Mouse (Mus musculus) midbrain, embryonic 14.5 days (tissue): ENCODE results near the gene Mettl7a2. TPM values are rescaled to one million over a fixed set of nuclear protein-coding genes. Genes with fewer than 3 reads are reported as not detected.
"Not testable (repeated sequence)": the region's sequence is repeated elsewhere in the genome, so short reads cannot be mapped to it uniquely, and the experiment has no call there.

Source experiments
- ATAC-seq: fragments of 200-750 bp; cut with Nextera tagmentation; 2 replicates; pipeline ENCODE4 v1.8.0; 2017; ENCODE audit warnings: moderate number of reproducible peaks, moderate library complexity; ENCODE audit not compliant: low FRiP score, low TSS enrichment
- DNase-seq: peaks from one replicate; pipeline ENCODE4 v3.0.0-alpha.2; 2015
- H3K27ac ChIP-seq: fragments of 300-500 bp; sonication (generic); replicated peaks from 2 replicates; pipeline ENCODE4 v1.5.1; 2014; ENCODE audit warnings: mild to moderate bottlenecking, low read depth, low read length, moderate library complexity
- H3K27me3 ChIP-seq: fragments of 300-500 bp; sonication (generic); 2 replicates; pipeline ENCODE4 v1.6.1; 2014; ENCODE audit warnings: low read length, control low read depth, mixed read lengths; ENCODE audit not compliant: control insufficient read depth, insufficient read depth
- H3K36me3 ChIP-seq: fragments of 300-500 bp; sonication (generic); 2 replicates; pipeline ENCODE4 v1.6.1; 2014; ENCODE audit warnings: low read length, control low read depth; ENCODE audit not compliant: control insufficient read depth, insufficient read depth
- H3K4me1 ChIP-seq: fragments of 300-500 bp; sonication (generic); 2 replicates; pipeline ENCODE4 v1.6.1; 2014; ENCODE audit warnings: mild to moderate bottlenecking, antibody characterized with exemption, low read length, control low read depth; ENCODE audit not compliant: control insufficient read depth, insufficient read depth
- H3K4me2 ChIP-seq: fragments of 300-500 bp; sonication (generic); 2 replicates; pipeline ENCODE4 v1.6.1; 2014; ENCODE audit warnings: mild to moderate bottlenecking, low read length, moderate library complexity
- H3K4me3 ChIP-seq: fragments of 300-500 bp; sonication (generic); replicated peaks from 2 replicates; pipeline ENCODE4 v1.5.1; 2014; ENCODE audit warnings: low read depth, low read length
- H3K9ac ChIP-seq: fragments of 300-500 bp; sonication (generic); replicated peaks from 2 replicates; pipeline ENCODE4 v1.6.1; 2014; ENCODE audit warnings: mild to moderate bottlenecking, low read length, moderate library complexity
- H3K9me3 ChIP-seq: fragments of 300-500 bp; sonication (generic); 2 replicates; pipeline ENCODE4 v1.6.1; 2016; ENCODE audit warnings: low read length, control low read depth, mixed read lengths; ENCODE audit not compliant: control insufficient read depth
- WGBS: fragments of 180-500 bp; shearing (Covaris S2); extraction: QIAGEN DNeasy Blood & Tissue Kit; methylation state at CpG from one replicate; pipeline ENCODE4 v1.1.7; 2014; 5-methylcytosine and 5-hydroxymethylcytosine counted together
- polyA plus RNA-seq: library from polyadenylated mRNA; unstranded; fragments of >200 nt; fragmentation: Nextera tagmentation; extraction: Ambion mirVana; gene quantifications from 2 replicates; pipeline ENCODE4 v1.2.1, GENCODE M21; 2014

Mettl7a2 gene
- polyA plus RNA-seq, 1 experiment from 2014 or later = not detected

DNA sequence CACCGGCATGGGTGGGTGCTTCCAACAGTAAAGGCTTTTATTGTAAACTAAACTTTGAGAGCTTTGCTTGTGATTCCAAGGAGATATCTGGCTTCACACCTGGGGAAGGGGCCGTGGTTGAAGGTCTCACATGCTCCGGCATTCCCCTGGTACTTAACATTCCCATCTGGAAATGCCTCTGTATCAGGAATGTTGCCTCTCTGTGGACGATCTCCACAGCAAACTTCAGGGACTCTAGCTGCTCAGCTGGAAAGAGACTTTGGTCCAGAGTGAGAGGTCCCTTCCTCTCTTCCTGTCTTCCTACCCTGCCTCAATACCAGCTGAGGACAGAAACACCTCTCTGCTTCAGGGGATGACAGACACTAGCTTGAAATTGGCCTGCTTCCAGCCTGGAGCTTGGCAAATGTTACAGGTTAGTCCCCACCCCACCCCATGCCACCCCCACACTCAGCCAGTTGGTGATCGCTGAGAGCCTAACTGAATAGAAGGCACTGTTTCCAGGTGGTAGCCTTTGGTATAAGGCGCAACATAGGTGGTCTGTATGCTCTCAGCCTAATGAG, 1.4 kb upstream of the Mettl7a2 start:
- 85% methylated on average over 6 of the region's 6 CpGs for WGBS
- Histone ChIP-seq H3K27me3 (no peaks in the 10 kb centered on the region), H3K36me3 (no peaks in the 10 kb centered on the region), H3K27ac (no peak overlapping the region), H3K9me3 (no peaks in the 10 kb centered on the region), H3K9ac (no peak overlapping the region), H3K4me3 (no peak overlapping the region), H3K4me2 (no peak overlapping the region), H3K4me1 (no peaks in the 10 kb centered on the region)
- DNase-seq (no peak), ATAC-seq (no peak)

DNA sequence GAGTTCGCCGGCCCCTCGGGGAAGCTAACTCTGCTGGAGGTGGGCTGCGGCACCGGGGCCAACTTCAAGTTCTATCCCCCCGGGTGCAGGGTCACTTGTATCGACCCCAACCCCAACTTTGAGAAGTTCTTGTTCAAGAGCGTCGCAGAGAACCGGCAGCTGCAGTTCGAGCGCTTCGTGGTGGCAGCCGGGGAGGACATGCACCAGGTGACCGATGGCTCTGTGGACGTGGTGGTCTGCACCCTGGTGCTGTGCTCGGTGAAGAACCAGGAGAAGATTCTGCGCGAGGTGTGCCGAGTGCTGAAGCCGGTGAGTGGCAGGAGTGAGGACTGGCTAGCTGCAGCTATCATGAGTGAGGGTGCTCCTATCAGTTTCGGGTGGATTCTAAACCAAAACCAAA, 399 bp downstream of the Mettl7a2 start:
- H3K27ac ChIP-seq, H3K27me3 ChIP-seq, H3K9ac ChIP-seq, H3K4me2 ChIP-seq, H3K36me3 ChIP-seq, H3K4me1 ChIP-seq, H3K9me3 ChIP-seq, H3K4me3 ChIP-seq, DNase-seq, ATAC-seq: not testable (repeated sequence)
- WGBS = 90% methylated on average over 5 of the region's 22 CpGs

GRCm38 (mm10) chr15:100355876-100356275, 2.9 kb downstream of the Mettl7a2 start:
- H3K27ac ChIP-seq = no peak overlapping the region
- no peak overlapping the region for H3K4me2 ChIP-seq
- H3K27me3 ChIP-seq = no peaks in the 10 kb centered on the region
- 94% methylated on average over 5 of the region's 5 CpGs for WGBS
- H3K4me3 ChIP-seq = no peak overlapping the region
- H3K9me3 ChIP-seq = no peaks in the 10 kb centered on the region
- H3K9ac ChIP-seq = no peak overlapping the region
- ATAC-seq (no peak), DNase-seq (no peak)
- H3K36me3 ChIP-seq = no peaks in the 10 kb centered on the region
- H3K4me1 ChIP-seq = no peaks in the 10 kb centered on the region

DNA sequence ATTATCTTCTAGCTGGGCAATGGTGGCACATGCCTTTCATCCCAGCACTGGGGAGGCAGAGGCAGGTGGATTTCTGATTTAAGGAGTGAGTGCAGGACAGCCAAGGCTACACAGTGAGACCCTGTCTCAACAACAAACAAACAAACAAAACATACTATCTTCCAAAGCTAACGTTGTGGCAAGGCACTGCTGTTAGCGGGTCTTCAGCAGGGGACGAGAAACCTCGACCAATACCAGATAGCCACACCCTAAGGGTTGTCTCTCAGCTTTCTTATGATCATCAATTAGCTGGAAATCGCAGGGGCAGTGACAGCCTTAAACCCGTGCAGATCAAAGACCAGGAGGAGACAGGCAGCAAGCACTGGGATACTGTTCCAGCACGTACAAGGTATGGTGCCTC, 11.2 kb downstream of the Mettl7a2 start, which contains the start of gene Higd1c:
Gene Higd1c (plus strand): TSS at position 301 of the 400 bp plus-strand sequence.
- ATAC-seq = no peak
- Histone ChIP-seq H3K4me3 (no peak within 1 kb of the TSS), H3K9me3 (no peaks in the 10 kb centered on the region), H3K9ac (no peak within 1 kb of the TSS), H3K4me2 (no peak within 1 kb of the TSS), H3K27ac (no peak within 1 kb of the TSS), H3K36me3 (no peaks in the 10 kb centered on the region), H3K4me1 (no peaks in the 10 kb centered on the region), H3K27me3 (no peaks in the 10 kb centered on the region)
- no peak for DNase-seq
- WGBS = 79% methylated on average over 7 of the region's 7 CpGs

DNA sequence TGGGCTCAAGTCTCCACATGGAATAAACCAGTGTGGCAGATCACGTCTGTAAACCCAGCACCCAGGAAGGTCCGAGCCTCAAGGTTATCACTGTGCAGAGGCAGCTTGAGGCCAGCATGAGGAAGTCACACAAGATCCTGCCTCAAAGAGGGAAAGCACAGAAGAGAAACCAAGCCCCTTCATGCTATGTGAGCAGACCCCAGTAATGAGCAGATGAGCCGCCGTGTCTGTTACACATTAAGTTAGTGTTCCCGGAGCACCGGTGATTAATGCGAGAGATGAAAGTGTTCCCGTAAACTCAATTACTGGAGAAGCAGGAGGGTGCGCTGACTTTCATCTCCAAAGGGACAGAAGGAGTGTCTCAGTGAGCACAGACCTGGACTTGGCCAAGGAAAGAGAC, 13.0 kb downstream of the Mettl7a2 start:
- WGBS = 72% methylated on average over 9 of the region's 9 CpGs
- not testable (repeated sequence) for H3K4me2 ChIP-seq, DNase-seq, H3K27ac ChIP-seq, H3K27me3 ChIP-seq, H3K36me3 ChIP-seq, H3K9me3 ChIP-seq, H3K4me3 ChIP-seq, H3K4me1 ChIP-seq, ATAC-seq, H3K9ac ChIP-seq

GRCm38 (mm10) chr15:100367119-100367518, 14.1 kb downstream of the Mettl7a2 start:
- DNase-seq (no peak), ATAC-seq (no peak)
- Histone ChIP-seq H3K9ac (no peak overlapping the region), H3K9me3 (no peaks in the 10 kb centered on the region), H3K4me3 (no peak overlapping the region), H3K4me2 (no peak overlapping the region), H3K27me3 (no peaks in the 10 kb centered on the region), H3K4me1 (no peaks in the 10 kb centered on the region), H3K36me3 (no peaks in the 10 kb centered on the region), H3K27ac (no peak overlapping the region)
- whole genome bisulfite sequencing = 88% methylated on average over 7 of the region's 7 CpGs

DNA sequence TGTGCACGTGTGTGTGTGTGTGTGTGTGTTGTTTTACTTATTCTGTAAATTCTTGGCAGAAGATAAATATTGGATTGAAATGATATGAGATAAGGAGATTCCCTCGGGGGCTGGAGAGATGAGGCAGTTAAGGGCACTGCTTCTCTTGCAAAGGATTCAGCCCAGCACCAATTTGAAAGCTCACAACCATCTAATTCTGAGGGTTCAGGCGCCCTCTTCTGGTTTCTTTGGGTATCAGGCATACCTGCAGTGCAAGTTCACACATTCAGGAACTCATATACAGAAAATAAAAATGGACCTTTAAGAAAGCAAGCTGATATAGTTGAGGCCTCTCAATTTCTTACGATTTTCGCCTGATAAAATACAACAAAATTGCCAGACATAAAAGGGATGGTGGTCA, 22.1 kb downstream of the Mettl7a2 start:
- Histone ChIP-seq H3K4me3 (no peak overlapping the region), H3K9me3 (no peaks in the 10 kb centered on the region), H3K36me3 (no peaks in the 10 kb centered on the region), H3K9ac (no peak overlapping the region), H3K4me2 (no peak overlapping the region), H3K27ac (no peak overlapping the region), H3K4me1 (no peaks in the 10 kb centered on the region), H3K27me3 (no peaks in the 10 kb centered on the region)
- 32% methylated on average over 5 of the region's 5 CpGs for WGBS
- DNase-seq = peak; percentile 87
- no peak for ATAC-seq

- ATAC-seq, H3K9ac ChIP-seq, H3K27me3 ChIP-seq, H3K4me2 ChIP-seq, DNase-seq, H3K4me3 ChIP-seq, H3K9me3 ChIP-seq, H3K36me3 ChIP-seq, H3K4me1 ChIP-seq, H3K27ac ChIP-seq: not testable (repeated sequence)
- WGBS = 33% methylated on average over 3 of the region's 9 CpGs
These were observed 25.0 kb downstream of the Mettl7a2 start for GRCm38 (mm10) chr15:100377847-100378505.

DNA sequence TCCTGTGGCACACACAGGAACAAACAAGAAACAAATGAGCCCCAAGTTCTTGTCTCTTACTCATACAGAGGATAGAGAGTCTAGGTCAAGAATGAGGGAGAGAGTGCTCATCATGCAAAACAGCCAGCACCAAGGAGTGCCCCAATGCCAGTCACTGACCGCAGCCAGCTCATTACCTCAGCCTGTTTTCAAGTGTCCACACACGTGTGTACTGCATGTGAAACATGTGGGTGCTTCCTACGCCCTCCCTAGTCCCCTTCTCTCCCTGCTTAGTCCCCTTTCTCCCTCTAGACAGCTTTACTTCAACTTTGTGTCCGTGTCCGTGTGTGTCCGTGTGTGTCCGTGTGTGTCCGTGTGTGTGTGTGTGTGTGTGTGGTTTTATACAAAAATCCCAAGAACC, 26.7 kb downstream of the Mettl7a2 start:
- no peaks in the 10 kb centered on the region for H3K9me3 ChIP-seq
- no peak overlapping the region for H3K4me3 ChIP-seq
- no peaks in the 10 kb centered on the region for H3K4me1 ChIP-seq
- H3K27me3 ChIP-seq = no peaks in the 10 kb centered on the region
- no peak for DNase-seq
- no peak overlapping the region for H3K9ac ChIP-seq
- WGBS = 93% methylated on average over 8 of the region's 8 CpGs
- H3K4me2 ChIP-seq = no peak overlapping the region
- H3K27ac ChIP-seq = no peak overlapping the region
- ATAC-seq = no peak
- no peaks in the 10 kb centered on the region for H3K36me3 ChIP-seq
